Mouse (Mus musculus): ENCODE measurements at regions not wholly inside any gene's neighbourhood (a gene's known extent, or its start where the extent isn't known, plus 50 kb on each side); places are given as distances from the start of the nearest gene placed in this dataset.
A peak's percentile ranks its signal among the peaks of the same experiment; 100 is the strongest.
"Not testable (repeated sequence)": the region's sequence is repeated elsewhere in the genome, so short reads cannot be mapped to it uniquely, and the experiment has no call there.

DNA sequence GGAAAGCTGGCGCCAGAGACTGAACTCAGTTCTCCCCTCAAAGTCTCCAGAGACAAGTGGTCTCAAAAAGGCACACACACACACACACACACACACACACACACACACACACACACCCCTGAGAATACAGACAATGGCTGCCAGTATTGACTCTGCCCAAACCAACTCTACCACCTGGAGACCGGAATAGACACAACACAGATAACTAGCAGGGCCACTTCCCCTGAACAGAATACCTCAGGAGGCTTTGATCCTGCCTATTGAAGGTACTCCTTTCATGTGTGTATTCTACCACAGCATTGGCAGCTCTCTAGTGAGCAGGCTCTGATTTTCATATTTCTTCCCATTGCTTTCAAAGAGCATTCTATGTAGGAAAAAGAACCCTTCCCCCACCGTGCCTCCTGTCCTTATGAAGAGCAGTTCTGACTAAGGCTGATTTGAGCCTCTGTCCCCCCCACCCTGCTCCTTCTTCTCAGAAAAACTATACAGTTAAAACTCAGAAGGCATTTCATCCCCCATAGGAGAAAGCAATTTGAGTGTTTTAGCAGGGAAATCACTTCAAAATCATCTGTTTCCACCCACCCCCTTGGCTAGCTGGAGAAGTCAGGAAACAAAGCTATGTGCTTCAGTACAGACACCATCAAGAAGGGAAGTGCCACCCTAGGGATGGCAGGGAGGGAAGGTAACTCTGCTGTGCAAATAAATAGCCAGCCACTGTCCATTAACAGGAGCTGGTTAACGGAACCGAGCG lies 230.0 kb upstream of the Gap43 start:
- DNase-seq, result no peak
- intact Hi-C loops (cut with DNase I), result no loop called here

DNA sequence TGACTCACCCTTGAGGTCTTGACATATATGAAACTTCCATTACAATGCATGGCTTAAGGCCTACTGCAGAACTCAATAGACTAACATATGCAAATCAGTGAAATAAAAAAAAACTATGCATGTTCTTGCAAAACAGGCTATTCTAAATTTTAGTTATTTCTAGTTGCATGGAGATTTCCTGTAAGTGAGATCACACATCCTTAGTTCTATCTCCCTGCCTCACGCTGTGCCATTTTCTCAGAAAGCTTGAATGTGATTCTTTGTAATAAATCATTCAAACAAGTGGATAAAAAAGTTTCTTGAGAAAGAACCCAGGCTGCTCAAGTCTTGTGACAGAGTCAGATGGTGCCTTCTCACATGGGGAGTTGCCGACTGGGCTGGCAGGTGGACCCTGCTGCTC lies 228.9 kb upstream of the Gap43 start:
- no peak for DNase-seq
- intact Hi-C loops (cut with DNase I), result no loop called here

GRCm38 (mm10) chr16:42549591-42549990 lies 209.1 kb upstream of the Gap43 start:
- no peak for DNase-seq
- intact Hi-C loops (cut with DNase I), result no loop called here

- no peak for DNase-seq
- intact Hi-C loops (cut with DNase I), result no loop called here
These were observed 206.0 kb upstream of the Gap43 start for GRCm38 (mm10) chr16:42546229-42547163.

GRCm38 (mm10) chr16:42517321-42517720 lies 176.9 kb upstream of the Gap43 start:
- peak; percentile 2 to 8 for DNase-seq
- intact Hi-C loops (cut with DNase I), result no loop called here

GRCm38 (mm10) chr16:42515929-42516328 lies 175.5 kb upstream of the Gap43 start:
- no peak for DNase-seq
- intact Hi-C loops (cut with DNase I), result no loop called here

- intact Hi-C loops (cut with DNase I), result no loop called here
- no peak for DNase-seq
These were observed 164.7 kb upstream of the Gap43 start for GRCm38 (mm10) chr16:42505107-42505506.

- no peak for DNase-seq
- intact Hi-C loops (cut with DNase I), result no loop called here
These were observed 161.3 kb upstream of the Gap43 start for GRCm38 (mm10) chr16:42501713-42502112.

- intact Hi-C loops (cut with DNase I), result not testable (repeated sequence)
These were observed 160.7 kb upstream of the Gap43 start for GRCm38 (mm10) chr16:42501109-42501508.

DNA sequence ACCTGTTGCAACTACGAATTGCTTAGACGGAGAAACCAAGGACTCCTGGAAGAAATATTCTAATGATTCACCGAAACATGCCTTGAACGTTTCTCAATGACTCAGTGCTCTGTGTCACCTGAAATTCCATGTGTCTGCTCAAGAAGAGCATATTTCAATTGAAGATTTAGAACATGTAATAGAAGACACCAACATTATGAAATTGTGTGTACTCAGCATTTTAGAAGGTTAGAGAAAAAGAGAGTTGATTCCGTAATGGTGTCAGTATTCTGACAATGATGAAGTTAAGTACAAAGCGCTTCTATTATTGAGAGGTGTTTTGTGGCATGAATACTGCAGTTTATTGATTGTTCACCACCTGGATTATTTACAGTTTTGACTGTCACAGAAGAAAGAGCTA lies 159.1 kb upstream of the Gap43 start:
- intact Hi-C loops (cut with DNase I), result no loop called here
- DNase-seq, result no peak

More at GRCm38 (mm10) chr16:42501109-42501508, 160.7 kb upstream of the Gap43 start:
- not testable (repeated sequence) for DNase-seq

DNA sequence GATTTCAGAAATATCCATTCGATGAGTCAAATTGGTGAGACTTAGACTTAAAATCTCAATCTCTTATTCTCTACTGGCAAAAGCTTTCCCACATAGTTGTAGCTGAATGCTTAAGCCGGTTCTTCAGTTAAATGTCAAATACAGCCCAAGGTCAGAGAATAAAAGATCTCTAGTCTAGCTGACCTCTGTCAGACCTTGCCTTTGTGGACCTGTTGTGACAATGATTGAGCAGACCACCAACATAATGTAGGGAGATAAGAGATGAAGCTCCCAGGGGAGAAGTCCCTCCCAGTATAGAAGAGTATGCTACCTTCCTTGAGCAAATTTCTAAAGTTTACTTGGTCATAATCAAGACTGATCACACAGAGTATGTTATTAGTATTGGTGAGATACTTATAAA lies 157.9 kb upstream of the Gap43 start:
- DNase-seq, result no peak
- intact Hi-C loops (cut with DNase I), result no loop called here

- intact Hi-C loops (cut with DNase I), result no loop called here
These were observed 153.1 kb upstream of the Gap43 start for GRCm38 (mm10) chr16:42493596-42493995.

DNA sequence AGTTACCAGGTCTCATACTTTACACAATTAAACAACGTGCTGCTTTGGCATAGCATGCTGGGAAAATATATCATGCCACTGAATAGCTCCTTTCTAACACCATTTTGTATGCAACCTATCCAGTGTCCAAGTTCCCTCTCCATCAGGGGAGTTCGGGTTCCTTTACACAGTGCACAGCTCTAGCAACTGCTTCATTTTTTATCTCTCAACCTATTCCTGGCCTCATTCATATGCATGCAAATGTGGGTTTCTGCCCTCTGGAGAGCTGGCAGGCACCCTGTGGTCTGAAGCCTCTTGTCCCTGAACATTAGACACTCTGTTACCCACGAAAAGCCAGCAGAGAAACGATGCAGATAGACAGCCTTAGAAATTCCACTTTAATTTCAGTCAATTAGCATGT lies 148.3 kb upstream of the Gap43 start:
- no peak for DNase-seq
- intact Hi-C loops (cut with DNase I), result no loop called here

More at GRCm38 (mm10) chr16:42493596-42493995, 153.1 kb upstream of the Gap43 start:
- no peak for DNase-seq

DNA sequence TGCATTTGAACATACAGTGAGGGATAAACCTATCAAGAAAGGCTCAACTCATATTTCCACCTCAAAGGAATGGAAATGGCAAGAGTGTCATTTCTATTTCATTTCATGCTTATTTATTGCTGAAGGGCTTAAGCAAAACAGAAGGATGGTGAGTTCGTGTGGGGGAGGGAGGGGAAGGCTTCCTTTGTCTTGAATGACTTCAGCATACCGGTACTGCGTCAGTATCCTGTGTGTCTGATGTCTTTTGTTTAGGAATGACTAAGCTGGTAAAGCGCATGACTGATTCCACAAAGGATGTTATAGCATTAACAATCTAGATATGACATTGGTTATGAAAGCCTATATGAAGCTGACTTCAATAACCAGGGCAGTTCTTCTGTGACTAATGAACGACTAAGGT lies 139.5 kb upstream of the Gap43 start:
- DNase-seq, result no peak
- intact Hi-C loops (cut with DNase I), result no loop called here

DNA sequence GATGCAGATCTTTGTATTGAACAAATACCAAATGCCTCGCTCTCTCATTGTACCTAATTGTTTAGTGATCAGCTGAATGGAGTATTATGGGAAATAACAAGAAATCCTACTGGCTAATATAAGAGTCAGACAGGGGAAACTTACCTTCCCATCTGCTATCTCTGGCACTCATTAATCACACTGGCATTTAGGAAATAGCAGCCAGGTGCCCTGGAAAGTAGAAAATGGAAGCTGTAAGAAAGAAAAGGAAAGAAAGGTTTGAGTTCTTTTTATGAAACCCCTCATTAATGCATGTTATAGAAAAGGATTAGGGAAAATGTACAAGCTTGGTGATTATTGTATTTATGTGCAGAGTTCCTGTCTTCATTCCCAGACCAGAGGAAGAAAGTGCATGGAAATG lies 126.5 kb upstream of the Gap43 start:
- no peak for DNase-seq
- intact Hi-C loops (cut with DNase I), result no loop called here

- intact Hi-C loops (cut with DNase I), result no loop called here
- no peak for DNase-seq
These were observed 116.0 kb upstream of the Gap43 start for GRCm38 (mm10) chr16:42456335-42456984.

- no peak for DNase-seq
- intact Hi-C loops (cut with DNase I), result no loop called here
These were observed 112.9 kb upstream of the Gap43 start for GRCm38 (mm10) chr16:42453338-42453737.

- no peak for DNase-seq
- intact Hi-C loops (cut with DNase I), result no loop called here
These were observed 109.5 kb upstream of the Gap43 start for GRCm38 (mm10) chr16:42449840-42450444.

DNA sequence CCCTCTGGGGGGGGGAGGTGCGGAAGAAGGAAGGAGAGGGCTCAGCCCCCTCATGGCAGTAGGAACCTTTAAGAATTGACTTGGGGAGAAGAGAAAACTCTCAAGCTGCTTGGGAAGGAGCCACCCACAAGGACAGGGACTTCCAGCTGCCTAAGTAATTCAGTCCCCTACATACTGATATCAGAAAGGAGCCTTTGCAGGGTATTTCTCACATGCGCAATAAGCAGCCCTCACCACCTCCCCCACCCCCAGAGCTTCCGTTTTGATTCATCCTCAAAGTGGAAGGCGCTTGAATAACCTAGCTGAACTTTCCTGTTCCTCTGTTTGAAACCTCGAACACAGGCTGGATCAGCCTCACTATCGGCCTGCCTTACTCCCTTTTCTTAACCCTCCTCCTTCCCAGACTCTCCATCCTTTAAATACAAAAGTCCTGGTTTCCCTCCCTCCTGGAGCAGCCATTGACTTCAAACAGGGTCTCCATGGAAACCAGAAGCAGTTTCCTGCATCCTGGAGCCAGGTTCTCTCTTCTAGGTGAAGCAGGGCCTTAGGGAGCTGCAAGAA lies 104.5 kb upstream of the Gap43 start:
- DNase-seq, result peak in 1 of 2 experiments; percentile 1
- intact Hi-C loops (cut with DNase I), result no loop called here

DNA sequence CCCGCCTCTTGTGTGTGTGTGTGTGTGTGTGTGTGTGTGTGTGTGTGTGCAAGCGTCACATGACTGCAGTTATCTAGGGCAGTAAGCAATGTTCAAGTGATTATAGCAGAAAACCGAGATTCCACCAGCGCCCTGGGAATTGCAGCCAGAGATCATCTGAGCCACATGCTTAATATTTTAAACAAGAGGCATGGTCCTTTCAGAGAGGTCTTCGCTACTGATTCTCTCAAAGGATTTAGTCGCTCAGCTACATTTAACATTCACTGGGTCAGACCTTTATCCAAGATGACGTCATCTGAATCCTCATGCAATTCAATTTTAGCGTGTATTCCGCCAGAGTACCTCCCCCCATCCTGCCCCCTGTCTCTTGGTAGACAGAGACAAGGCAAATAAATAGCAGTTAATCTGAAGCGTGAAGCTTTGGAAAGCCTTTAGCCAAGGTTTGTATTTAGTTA lies 104.0 kb upstream of the Gap43 start:
- DNase-seq, result peak; percentile 2 to 11
- intact Hi-C loops (cut with DNase I), result no loop called here

Data from heart, postnatal 14 days (tissue).